Mouse (Mus musculus): ENCODE results near the gene Gm4450. TPM values are rescaled to one million over a fixed set of nuclear protein-coding genes. Genes with fewer than 3 reads are reported as not detected.
"Not testable (repeated sequence)": the region's sequence is repeated elsewhere in the genome, so short reads cannot be mapped to it uniquely, and the experiment has no call there.

Gene Gm4450
- polyA plus RNA-seq (2015; fragmentation: Nextera tagmentation; extraction: Ambion mirVana), result not detected in 2 replicates

- not testable (repeated sequence) for H3K27me3 ChIP-seq (ENCODE audit: control insufficient read depth, insufficient read depth, low read depth, low read length); H3K4me1 ChIP-seq (replicated peaks; ENCODE audit: control insufficient read depth, insufficient read depth, low read length); H3K9ac ChIP-seq (ENCODE audit: low read length); H3K27ac ChIP-seq (ENCODE audit: low read length); H3K4me3 ChIP-seq (ENCODE audit: low read length); H3K9me3 ChIP-seq (ENCODE audit: control insufficient read depth, low read length); H3K36me3 ChIP-seq (ENCODE audit: control insufficient read depth, insufficient read depth, low read length); ATAC-seq (ENCODE audit: low read depth); H3K4me2 ChIP-seq (ENCODE audit: low read depth, low read length)
- no CpG with 5 or more reads among the region's 1 CpGs for WGBS
These were observed at the start of gene Gm4450 for GRCm38 (mm10) chr3:98457026-98457425. TSS of gene Gm4450 (minus strand) at chr3:98457126.

GRCm38 (mm10) chr3:98497401-98497800 is 40.5 kb upstream of the Gm4450 start:
- not testable (repeated sequence) for H3K9ac ChIP-seq (ENCODE audit: low read length); H3K36me3 ChIP-seq (ENCODE audit: control insufficient read depth, insufficient read depth, low read length); H3K4me1 ChIP-seq (replicated peaks; ENCODE audit: control insufficient read depth, insufficient read depth, low read length); H3K4me2 ChIP-seq (ENCODE audit: low read depth, low read length); H3K27ac ChIP-seq (ENCODE audit: low read length); H3K9me3 ChIP-seq (ENCODE audit: control insufficient read depth, low read length); ATAC-seq (ENCODE audit: low read depth); H3K27me3 ChIP-seq (ENCODE audit: control insufficient read depth, insufficient read depth, low read depth, low read length); H3K4me3 ChIP-seq (ENCODE audit: low read length)

GRCm38 (mm10) chr3:98496762-98497161 is 39.8 kb upstream of the Gm4450 start:
- not testable (repeated sequence) for ATAC-seq (ENCODE audit: low read depth)

GRCm38 (mm10) chr3:98495055-98495454 is 38.1 kb upstream of the Gm4450 start:
- not testable (repeated sequence) for H3K4me2 ChIP-seq (ENCODE audit: low read depth, low read length); ATAC-seq (ENCODE audit: low read depth); H3K27ac ChIP-seq (ENCODE audit: low read length); H3K27me3 ChIP-seq (ENCODE audit: control insufficient read depth, insufficient read depth, low read depth, low read length); H3K36me3 ChIP-seq (ENCODE audit: control insufficient read depth, insufficient read depth, low read length); H3K4me3 ChIP-seq (ENCODE audit: low read length); H3K9me3 ChIP-seq (ENCODE audit: control insufficient read depth, low read length); H3K4me1 ChIP-seq (replicated peaks; ENCODE audit: control insufficient read depth, insufficient read depth, low read length); H3K9ac ChIP-seq (ENCODE audit: low read length)

More at GRCm38 (mm10) chr3:98496762-98497161, 39.8 kb upstream of the Gm4450 start:
- no CpG with 5 or more reads among the region's 2 CpGs for WGBS
- not testable (repeated sequence) for H3K36me3 ChIP-seq (ENCODE audit: control insufficient read depth, insufficient read depth, low read length); H3K27me3 ChIP-seq (ENCODE audit: control insufficient read depth, insufficient read depth, low read depth, low read length); H3K27ac ChIP-seq (ENCODE audit: low read length); H3K4me1 ChIP-seq (replicated peaks; ENCODE audit: control insufficient read depth, insufficient read depth, low read length); H3K9me3 ChIP-seq (ENCODE audit: control insufficient read depth, low read length); H3K4me3 ChIP-seq (ENCODE audit: low read length); H3K4me2 ChIP-seq (ENCODE audit: low read depth, low read length); H3K9ac ChIP-seq (ENCODE audit: low read length)

- H3K27ac ChIP-seq (ENCODE audit: low read length); H3K9me3 ChIP-seq (ENCODE audit: control insufficient read depth, low read length); H3K27me3 ChIP-seq (ENCODE audit: control insufficient read depth, insufficient read depth, low read depth, low read length); H3K4me2 ChIP-seq (ENCODE audit: low read depth, low read length); H3K36me3 ChIP-seq (ENCODE audit: control insufficient read depth, insufficient read depth, low read length); H3K4me3 ChIP-seq (ENCODE audit: low read length); H3K9ac ChIP-seq (ENCODE audit: low read length); H3K4me1 ChIP-seq (replicated peaks; ENCODE audit: control insufficient read depth, insufficient read depth, low read length); ATAC-seq (ENCODE audit: low read depth): not testable (repeated sequence)
These were observed 37.3 kb upstream of the Gm4450 start for GRCm38 (mm10) chr3:98494184-98494583.

GRCm38 (mm10) chr3:98471499-98471898 is 14.6 kb upstream of the Gm4450 start:
- not testable (repeated sequence) for H3K27ac ChIP-seq (ENCODE audit: low read length); H3K36me3 ChIP-seq (ENCODE audit: control insufficient read depth, insufficient read depth, low read length); H3K9me3 ChIP-seq (ENCODE audit: control insufficient read depth, low read length); H3K4me2 ChIP-seq (ENCODE audit: low read depth, low read length); H3K4me1 ChIP-seq (replicated peaks; ENCODE audit: control insufficient read depth, insufficient read depth, low read length); H3K4me3 ChIP-seq (ENCODE audit: low read length); ATAC-seq (ENCODE audit: low read depth); H3K27me3 ChIP-seq (ENCODE audit: control insufficient read depth, insufficient read depth, low read depth, low read length); H3K9ac ChIP-seq (ENCODE audit: low read length)

- H3K27me3 ChIP-seq (ENCODE audit: control insufficient read depth, insufficient read depth, low read depth, low read length); H3K4me1 ChIP-seq (replicated peaks; ENCODE audit: control insufficient read depth, insufficient read depth, low read length); H3K36me3 ChIP-seq (ENCODE audit: control insufficient read depth, insufficient read depth, low read length); H3K4me2 ChIP-seq (ENCODE audit: low read depth, low read length); H3K9ac ChIP-seq (ENCODE audit: low read length); ATAC-seq (ENCODE audit: low read depth); H3K4me3 ChIP-seq (ENCODE audit: low read length); H3K27ac ChIP-seq (ENCODE audit: low read length); H3K9me3 ChIP-seq (ENCODE audit: control insufficient read depth, low read length): not testable (repeated sequence)
- no CpG with 5 or more reads among the region's 1 CpGs for whole genome bisulfite sequencing
These were observed 14.1 kb upstream of the Gm4450 start for GRCm38 (mm10) chr3:98471057-98471456.

- not testable (repeated sequence) for H3K27ac ChIP-seq (ENCODE audit: low read length); H3K27me3 ChIP-seq (ENCODE audit: control insufficient read depth, insufficient read depth, low read depth, low read length); H3K36me3 ChIP-seq (ENCODE audit: control insufficient read depth, insufficient read depth, low read length); ATAC-seq (ENCODE audit: low read depth); H3K4me3 ChIP-seq (ENCODE audit: low read length); H3K4me2 ChIP-seq (ENCODE audit: low read depth, low read length); H3K9ac ChIP-seq (ENCODE audit: low read length); H3K4me1 ChIP-seq (replicated peaks; ENCODE audit: control insufficient read depth, insufficient read depth, low read length); H3K9me3 ChIP-seq (ENCODE audit: control insufficient read depth, low read length)
- 43% methylated on average over 1 of the region's 2 CpGs for WGBS
These were observed 12.4 kb upstream of the Gm4450 start for GRCm38 (mm10) chr3:98469323-98469722.

GRCm38 (mm10) chr3:98453786-98454185 is 3.1 kb downstream of the Gm4450 start:
- ATAC-seq (ENCODE audit: low read depth); H3K4me3 ChIP-seq (ENCODE audit: low read length); H3K36me3 ChIP-seq (ENCODE audit: control insufficient read depth, insufficient read depth, low read length); H3K4me1 ChIP-seq (replicated peaks; ENCODE audit: control insufficient read depth, insufficient read depth, low read length); H3K9me3 ChIP-seq (ENCODE audit: control insufficient read depth, low read length); H3K27me3 ChIP-seq (ENCODE audit: control insufficient read depth, insufficient read depth, low read depth, low read length); H3K27ac ChIP-seq (ENCODE audit: low read length); H3K9ac ChIP-seq (ENCODE audit: low read length); H3K4me2 ChIP-seq (ENCODE audit: low read depth, low read length): not testable (repeated sequence)
- 51% methylated on average over 5 of the region's 5 CpGs for WGBS

GRCm38 (mm10) chr3:98443924-98444323 is 13.0 kb downstream of the Gm4450 start:
- not testable (repeated sequence) for ATAC-seq (ENCODE audit: low read depth); H3K27me3 ChIP-seq (ENCODE audit: control insufficient read depth, insufficient read depth, low read depth, low read length); H3K4me1 ChIP-seq (replicated peaks; ENCODE audit: control insufficient read depth, insufficient read depth, low read length); H3K27ac ChIP-seq (ENCODE audit: low read length); H3K9ac ChIP-seq (ENCODE audit: low read length); H3K9me3 ChIP-seq (ENCODE audit: control insufficient read depth, low read length); H3K4me3 ChIP-seq (ENCODE audit: low read length); H3K4me2 ChIP-seq (ENCODE audit: low read depth, low read length); H3K36me3 ChIP-seq (ENCODE audit: control insufficient read depth, insufficient read depth, low read length)
- WGBS, result 20% methylated on average over 1 of the region's 1 CpGs

Measured in lung, embryonic 16.5 days (tissue).